Mouse (Mus musculus) thymus, adult 18-20 months (tissue): ENCODE data around the gene Hist1h4n.

Experiments
- DNase-seq, 2 experiments: peaks; one replicate each; pipeline ENCODE4 v3.0.0; 2022; ENCODE audit warnings: mixed read lengths in 2 of 2

Gene Hist1h4n

GRCm38 (mm10) chr13:21790601-21791283 is 41.3 kb downstream of the Hist1h4n start:
- no peak for DNase-seq

- DNase-seq = no peak
Measured at GRCm38 (mm10) chr13:21789925-21790324, 42.1 kb downstream of the Hist1h4n start.

- DNase-seq = no peak
Measured at GRCm38 (mm10) chr13:21787760-21788593, 44.0 kb downstream of the Hist1h4n start.

- peak; percentile 71 to 91 for DNase-seq
Measured at GRCm38 (mm10) chr13:21786899-21787629, 44.9 kb downstream of the Hist1h4n start, which contains the start of the genes Hist1h2an and Hist1h2bp. Gene Hist1h2an (minus strand): TSS chr13:21787218. Gene Hist1h2bp (plus strand): TSS chr13:21787461.

- DNase-seq = no peak
Measured at GRCm38 (mm10) chr13:21786189-21786898, 45.7 kb downstream of the Hist1h4n start.

GRCm38 (mm10) chr13:21784311-21784710 is 47.7 kb downstream of the Hist1h4n start:
- no peak for DNase-seq

GRCm38 (mm10) chr13:21783734-21784161 is 48.2 kb downstream of the Hist1h4n start:
- peak in 1 of 2 experiments; percentile 32 for DNase-seq

GRCm38 (mm10) chr13:21783255-21783617 is 48.8 kb downstream of the Hist1h4n start, which contains the start of gene Hist1h3i:
Gene Hist1h3i (minus strand): TSS chr13:21783370.
- DNase-seq = peak; percentile 24 to 61

GRCm38 (mm10) chr13:21782361-21783254 is 49.4 kb downstream of the Hist1h4n start:
- peak in 1 of 2 experiments; percentile 46 for DNase-seq
